Mouse (Mus musculus) gastrocnemius, postnatal 10 days (tissue): ENCODE measurements at regions not wholly inside any gene's neighbourhood (a gene's known extent, or its start where the extent isn't known, plus 50 kb on each side); places are given as distances from the start of the nearest gene placed in this dataset.

ENCODE experiments used
- DNase-seq: peaks from one replicate; pipeline ENCODE4 v3.0.0; 2021; ENCODE audit warnings: mixed read lengths

DNA sequence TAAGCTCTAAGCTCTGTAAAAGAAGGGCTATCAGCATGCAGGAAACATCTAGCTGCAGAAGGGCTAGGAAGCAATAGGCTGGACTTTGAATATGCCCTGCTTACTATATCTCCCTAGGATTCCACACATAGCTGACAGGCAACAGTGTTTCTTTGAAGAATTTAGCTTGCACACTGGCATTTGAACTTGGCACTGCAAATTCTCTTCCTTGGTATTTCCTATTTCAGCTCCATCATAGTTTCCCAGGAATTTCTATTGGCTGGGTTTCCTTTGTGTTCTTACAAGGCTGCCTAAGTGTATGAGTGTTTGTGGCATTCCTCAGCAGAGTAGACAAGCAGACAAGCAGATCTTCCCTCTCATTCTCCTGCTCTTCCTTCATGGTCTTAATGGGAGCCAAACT, 159.0 kb upstream of the Fggy start:
- DNase-seq: no peak

DNA sequence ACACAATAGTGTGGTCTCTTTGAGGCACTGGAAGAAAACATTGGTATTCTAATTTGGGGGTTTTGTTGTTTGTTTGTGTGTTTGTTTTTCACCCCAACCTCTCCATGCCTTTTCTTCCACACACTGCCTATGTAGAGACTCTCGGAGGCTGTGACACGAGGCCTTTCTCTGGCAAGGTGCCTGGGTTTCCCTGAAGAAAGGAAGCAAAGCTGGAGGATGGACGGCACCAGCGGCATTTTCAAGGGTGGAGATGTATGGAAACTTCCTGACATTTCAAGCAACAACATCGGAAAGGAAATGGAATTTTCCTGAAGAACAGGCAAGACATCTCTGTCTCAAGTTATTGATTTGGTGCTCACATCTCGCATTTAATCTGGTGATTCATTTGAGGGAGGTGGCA, 155.0 kb upstream of the Fggy start:
- DNase-seq: no peak

DNA sequence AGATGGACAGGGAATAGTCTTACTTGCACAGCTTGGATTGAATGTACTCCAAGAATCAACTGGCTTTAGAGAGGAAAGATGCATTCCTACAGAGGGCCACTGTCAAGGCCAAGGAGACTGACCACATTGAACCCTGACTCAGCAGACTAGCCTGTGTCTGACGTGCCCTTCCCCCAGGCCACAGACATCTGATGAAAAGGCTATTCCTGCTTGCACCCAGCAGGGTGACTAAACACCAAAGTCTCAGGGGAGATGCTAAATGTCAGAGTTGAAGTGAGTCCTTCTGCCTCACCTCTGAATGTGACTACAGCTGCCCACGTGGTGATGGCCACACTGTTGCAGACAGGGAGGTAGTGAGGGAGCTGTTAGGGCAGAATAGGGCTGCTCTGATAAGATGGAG, 140.2 kb upstream of the Fggy start:
- no peak for DNase-seq

DNA sequence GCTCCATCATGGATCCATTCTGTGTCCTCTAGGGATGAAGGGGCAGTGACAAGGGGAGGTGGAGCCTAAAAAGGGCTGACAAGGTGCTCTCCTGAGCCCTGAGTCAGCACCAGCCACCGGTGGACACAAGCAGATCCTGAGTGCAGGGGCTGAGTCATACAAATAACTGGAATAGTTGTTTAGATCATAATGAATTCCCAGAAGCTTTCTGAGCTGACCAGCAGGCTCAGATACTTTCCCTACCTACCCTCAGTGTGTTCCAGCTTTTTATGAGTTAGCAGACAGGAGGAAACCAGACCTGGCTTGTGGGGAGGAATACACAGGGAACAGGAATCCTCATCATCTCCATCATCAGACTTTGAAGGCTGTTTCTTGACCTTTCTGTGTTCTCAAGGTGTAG, 130.7 kb upstream of the Fggy start:
- no peak for DNase-seq

DNA sequence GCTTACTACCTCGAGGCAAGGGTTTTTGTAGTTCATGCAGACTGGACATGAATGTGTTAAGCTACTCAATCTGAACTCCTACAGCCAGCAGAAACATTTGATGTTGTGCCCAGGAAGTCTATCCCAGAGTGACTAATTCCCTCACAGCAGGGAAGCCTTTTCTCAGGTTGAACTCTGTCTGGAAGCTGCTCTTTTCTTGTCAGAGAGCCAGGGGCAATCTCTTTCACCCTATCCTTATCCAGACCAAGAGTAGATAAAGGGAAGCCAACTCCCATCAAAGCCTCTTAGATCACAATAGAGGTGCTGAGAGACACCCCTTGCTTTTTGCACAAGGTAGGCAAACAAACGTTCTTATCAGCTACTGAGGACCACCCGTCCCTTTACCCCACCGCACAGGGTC, 122.8 kb upstream of the Fggy start:
- no peak for DNase-seq

DNA sequence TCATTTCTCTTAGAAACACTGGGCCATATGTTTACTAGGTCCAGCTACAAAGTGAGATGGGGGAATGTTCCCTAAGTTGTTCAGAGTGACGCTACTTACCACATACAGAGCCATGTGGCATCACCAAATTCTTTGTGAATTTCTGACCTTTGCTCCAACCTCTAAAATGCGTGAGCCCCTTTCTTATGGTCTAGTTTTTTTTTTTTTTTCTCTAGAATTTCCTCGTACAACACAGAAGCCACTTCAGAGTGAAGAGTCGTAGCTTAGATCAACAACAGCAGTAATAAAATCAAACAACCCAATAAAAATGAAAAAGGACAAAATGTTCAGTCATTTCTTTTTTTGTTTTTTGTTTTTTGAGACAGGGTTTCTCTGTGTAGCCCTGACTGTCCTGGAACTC, 122.2 kb upstream of the Fggy start:
- DNase-seq: no peak

DNA sequence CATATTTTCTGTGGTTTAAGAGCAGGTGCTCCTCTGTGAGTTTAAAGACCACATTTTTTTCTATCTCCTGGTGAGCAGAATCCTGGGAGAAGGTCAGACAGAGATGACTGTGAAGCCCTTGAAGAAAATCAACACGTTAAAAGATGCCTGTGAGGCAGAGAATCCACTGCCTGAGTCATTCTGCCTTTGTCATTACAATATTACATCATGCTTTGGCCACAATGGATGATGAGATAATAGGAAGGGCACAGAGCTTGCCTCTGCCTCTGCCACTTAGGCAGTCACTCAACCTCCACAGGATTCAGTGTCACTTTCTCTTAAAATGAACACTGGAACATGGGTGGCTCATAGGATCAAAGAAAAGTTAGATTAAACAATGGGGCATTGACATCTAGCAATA, 117.5 kb upstream of the Fggy start:
- no peak for DNase-seq

DNA sequence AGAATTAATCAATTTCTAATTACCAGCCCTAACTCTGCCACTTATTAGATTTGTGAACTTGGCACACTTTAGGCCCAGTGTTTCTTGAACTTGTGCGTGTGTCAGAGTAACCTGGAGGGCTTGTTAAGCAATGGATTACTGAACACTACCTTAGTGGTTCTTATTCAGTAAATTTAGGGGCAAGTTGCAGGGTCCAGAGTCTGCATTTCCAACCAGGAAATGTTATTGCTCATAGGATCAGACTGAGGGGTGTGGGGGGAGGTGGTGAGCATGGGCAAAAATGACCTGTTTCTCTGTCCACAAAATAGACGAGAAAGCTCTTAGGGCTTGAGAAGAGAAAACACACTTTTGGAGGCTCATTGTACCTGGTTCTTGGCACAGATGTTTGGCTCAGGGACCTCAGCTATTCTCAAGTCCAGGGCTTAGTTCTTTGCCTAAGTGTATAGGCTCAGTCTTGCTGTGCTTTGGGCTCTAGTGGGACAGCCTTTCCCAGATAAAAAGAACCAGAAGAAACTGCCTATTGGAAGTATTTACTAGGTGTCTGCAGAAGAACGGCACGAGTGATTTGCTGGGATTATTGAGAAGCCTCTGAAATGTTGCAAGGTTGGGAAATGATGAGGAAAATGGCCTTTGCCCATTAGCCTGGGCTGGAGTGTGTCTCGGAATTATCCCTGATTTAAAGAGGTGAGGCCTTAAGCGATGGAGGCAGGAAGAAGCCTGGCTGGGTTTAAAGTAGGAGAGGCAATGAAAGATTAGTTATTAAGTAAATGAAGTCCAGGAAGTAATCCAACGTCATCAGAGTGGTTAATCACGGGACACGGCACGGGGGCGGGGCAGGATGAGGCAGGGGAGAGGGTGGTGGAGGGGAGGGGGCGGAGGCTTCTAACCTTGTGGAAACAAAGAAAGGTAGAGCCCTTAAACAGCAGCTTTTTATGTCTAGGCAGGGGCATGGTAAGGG, 113.2 kb upstream of the Fggy start:
- DNase-seq: no peak

DNA sequence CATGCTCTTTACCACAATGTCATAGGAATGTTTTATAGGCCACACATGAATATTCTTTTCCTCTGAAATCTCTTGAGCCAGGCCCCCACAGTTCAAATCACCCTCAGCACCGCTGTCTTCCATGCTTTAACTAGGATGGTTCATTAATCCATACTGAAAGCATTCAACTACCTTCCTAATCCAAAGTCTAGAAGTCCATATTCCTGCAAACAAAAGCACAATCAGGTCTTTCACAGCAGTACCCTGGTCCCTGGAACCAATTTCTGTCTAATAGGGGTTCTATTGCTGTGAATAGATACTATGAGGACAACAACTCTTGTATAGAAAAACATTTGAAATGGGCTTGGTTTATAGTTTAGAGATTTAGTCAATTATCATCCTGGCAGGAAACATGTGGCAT, 107.0 kb upstream of the Fggy start:
- no peak for DNase-seq

DNA sequence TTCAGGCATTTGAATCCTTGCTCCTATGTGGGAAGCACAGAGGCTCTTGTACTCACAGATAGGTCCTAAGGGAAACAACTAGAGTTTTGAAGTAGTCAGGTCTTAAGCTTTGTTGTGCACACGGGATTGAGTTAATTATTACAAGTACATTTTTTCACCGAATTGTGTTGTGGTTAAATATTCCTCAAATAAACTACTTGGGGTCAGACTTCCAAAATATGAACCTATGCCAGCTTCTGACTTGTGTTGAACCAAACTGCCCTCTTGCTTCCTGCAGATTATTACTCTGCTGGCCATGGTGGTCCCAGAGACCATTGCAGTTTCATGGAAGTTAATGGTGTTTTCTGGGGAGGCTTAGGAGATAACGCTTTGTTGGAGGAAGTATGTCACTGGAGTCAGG, 105.5 kb upstream of the Fggy start:
- DNase-seq: no peak

DNA sequence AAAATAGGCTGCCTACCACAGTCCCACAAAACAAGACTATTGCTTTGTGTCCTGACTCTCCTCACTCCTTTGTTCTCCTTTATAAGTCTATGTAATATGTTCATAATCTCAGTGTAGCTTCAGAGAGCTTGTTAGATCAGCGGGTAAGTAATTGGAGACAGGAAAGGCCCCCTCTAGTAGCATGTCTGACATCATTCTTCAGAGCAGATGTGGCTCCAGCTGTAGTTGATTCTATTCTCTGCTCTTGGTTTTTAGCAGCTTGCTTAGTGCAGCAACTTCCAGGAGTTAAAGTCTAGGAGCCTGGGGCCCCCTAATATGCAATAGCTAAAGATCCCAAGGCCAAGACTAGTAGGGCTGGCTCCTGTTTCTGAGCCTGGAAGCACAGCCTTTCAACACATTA, 101.0 kb upstream of the Fggy start:
- no peak for DNase-seq

DNA sequence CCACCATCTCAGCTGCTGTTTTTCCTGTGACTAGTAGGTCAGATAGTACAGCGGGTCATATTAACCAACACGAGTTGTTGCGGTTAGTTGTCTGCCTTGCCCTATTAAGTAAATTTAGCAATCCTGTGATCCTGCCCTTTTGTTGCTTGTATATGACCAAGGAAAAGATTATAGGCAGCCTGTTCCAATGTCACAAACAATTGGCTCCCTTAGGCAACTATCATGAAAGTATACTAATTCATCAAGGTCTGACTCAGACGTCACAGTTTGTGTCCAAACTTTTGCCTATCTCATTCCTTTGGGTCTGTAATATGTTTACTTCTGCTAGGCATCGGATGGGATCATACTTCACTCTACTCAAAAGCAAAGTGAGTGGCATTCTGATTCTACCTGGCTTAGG, 100.4 kb upstream of the Fggy start:
- DNase-seq: no peak

DNA sequence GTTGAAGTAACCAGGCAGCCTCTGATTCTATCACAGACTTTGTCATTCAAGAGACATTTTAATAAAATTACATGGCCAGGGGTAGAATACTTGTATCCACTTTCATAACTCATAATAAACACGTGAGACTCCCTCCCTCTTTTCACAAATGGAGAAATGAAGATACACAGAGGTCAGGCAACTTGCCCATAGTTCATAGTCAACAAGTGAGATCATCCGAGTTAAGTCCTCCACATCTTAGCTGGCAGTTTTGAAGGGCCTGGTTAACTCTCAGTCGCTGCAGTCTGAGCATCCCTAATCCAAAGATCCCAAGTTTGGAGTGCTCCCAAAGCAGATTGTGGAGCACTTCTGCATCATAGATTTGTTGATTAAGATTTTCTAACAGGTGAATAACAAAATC, 94.8 kb upstream of the Fggy start:
- DNase-seq: no peak

DNA sequence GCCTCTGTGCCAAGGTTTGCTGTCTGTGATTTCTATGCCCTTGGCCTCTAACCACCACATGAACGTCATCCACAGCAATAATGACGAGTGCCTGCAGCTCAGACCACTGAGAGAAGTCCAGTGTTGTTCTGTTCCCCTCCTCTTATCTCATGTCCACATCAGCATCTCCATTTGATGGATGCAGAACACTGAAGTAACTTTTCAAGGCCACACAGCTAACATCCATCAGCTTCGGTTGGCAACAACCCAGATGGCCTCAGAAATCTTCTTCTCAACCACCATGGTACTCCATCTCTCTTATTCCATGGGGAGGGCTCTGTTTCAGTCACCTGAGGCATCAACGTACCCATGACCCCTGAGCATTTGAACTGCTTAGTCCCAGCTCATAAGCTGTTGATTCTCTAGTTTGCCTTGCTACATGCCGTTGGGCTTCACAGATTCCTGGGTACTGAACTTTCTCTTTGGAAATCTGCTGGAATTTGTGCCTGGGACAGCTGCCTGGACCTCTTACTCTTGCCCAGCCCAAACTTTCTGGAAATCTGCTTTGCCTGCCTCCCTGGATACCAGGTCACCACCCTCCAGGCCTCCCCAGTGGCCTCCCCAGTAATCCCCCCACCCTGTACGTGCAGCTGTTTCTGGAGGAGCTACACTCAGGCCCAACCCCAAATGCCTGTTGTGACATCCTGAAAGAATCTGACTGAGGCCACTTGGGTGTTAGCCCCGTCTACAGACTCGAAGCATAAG, 94.1 kb upstream of the Fggy start:
- DNase-seq: peak; percentile 26

DNA sequence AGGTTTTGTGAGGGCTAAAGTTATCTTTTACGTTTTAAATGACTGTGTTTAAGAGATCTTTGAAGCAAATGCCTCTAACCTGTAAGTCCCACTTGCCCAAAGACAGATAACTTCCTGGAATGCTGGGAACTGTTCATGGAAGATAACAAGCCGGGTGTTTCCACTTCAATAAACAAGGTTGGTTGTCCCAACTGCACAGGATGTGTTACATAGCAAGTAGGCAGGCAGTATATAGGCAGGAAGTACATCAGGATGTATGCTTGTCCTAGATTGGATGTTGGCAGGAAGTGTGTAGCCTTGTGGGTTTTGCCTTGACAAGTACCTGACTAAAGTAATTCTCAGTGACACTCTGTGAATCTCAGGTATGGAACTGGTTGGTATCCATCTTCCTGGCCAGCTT, 90.7 kb upstream of the Fggy start:
- DNase-seq: no peak

DNA sequence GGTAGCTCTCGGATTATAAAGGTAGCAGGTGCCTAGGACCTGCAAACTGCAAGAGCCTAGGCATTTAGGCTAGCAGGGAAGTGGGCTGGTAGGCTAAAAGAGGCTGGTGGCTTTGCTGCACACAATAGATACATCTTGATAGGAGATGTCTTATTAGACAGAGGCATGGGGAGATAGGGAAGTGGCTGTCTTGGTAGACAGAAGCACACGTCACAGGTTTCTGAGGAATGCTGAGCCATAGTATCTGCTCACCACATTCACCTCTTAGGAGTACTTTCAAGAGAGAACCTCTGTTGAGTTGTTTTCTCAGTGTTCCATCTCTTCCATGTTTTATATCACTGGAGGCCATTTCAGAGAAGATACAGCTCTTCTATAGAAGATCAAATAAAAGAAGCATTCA, 89.8 kb upstream of the Fggy start:
- DNase-seq: no peak

DNA sequence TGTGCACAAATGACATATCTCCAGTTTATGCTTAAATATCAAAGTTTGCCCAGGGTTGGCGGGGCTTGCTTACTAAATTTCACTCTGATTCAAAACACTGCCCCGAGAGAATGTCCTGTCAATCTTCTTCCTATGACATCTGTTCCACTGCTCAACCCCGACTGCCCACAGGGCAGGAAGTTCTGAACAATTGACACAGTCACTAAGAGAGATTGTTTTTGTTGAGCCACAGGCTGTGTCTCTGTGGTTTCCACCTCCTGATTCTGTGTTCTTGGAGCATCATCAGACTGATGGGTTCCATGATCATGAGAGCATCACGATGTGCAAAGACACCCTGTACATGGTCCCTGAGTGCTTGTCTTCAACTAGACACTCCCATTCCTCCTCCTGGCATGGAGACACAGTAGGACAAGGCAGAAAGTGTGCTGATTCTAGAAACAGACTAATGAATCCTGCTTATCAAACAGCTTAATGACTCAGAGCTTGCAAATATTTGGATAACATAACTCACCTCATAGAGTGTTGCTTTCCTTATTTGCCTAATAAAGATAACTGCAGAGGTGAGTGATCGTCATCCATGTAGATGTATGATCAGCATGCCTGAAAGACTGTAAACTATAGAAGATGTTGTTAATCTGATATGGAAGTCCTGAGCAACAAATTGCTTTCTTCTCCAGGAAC, 82.4 kb upstream of the Fggy start:
- no peak for DNase-seq

DNA sequence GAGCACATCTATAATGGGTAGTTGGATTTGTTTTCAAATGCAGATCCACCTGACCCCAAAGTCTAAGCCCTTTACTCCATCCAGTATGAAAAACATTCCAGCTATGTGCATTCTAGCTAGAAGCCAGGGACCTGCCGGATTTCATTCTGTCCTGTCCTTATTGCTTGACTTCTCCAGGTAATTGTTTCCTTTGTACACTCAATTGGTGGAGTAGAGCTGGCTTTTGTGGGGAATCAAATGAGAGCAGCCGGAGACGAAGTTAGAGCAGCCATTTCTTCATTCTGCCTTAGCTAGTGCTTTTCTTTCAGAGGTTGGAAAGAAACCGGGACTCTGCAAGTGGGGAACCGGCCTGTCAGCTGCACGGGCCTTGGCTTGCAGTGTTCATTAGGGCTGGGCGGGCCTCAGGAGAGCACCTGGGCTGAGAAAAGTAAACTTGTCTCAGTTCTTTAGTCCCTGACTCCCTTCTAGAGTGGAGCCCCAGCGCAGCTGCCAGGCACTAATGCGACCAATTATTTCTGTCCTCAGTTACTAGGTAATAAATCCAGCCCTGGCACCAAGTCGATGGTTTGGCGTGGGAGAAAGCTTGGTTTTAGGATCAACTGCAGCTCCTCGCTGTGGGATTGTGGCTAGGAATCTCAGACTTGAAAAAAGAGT, 81.1 kb upstream of the Fggy start:
- DNase-seq: peak; percentile 33

DNA sequence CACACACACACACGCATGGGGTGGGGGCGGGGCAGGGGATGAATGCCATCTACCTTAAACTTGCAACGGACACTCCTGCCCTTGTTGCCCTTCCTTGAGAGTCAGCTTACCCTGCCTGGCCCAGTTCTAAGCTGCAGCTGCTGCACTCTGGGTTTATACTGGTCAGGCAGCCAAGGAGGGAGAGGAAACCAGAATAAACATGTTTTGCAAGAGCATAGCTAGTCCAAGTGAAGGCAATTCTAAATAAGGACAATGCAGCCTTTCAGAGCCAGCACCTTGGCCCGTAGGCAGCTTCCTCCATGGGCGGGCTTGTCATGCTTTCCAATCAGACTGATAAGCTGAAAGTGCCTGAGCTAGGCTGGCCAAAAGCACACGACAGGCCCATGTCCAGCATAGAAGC, 73.7 kb upstream of the Fggy start:
- DNase-seq: peak; percentile 33

DNA sequence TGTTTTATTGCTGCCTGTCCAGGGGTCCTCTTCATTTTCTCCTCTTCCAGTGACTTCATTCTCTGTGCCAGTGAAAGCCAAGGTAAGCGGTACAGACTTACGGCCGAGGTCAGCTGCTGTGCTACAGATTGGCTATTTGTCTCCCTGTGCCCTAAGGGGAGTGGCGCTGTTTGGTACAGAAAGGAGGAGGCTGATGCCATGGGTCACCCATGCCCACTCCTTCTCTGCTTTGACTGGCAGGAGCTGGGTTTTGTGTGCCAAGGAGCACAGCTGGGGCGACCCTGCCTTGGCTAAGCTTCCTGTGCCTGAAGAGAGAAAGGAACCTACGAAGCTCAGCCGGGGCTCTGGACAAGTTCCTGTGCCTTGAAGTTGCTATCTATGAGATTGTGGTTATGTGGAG, 70.0 kb upstream of the Fggy start:
- DNase-seq: no peak

DNA sequence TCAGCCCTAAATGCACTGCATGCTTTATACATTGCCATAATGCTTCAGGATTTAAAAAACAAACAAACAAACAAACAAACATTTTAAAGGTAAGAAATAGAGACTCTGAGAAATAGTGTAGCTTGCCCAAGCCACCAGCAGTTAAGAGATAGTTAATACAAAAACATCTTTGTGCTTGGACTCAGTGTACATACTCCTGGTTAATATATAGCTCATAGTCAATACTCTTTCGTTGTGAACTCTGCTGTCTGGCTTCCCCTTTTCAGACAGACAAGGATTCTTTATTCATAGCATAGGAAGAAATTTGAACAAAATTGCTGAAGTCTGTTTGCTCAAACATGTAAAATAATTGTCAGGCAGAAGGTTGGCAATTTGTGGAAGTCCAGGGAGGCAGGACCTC, 69.3 kb upstream of the Fggy start:
- no peak for DNase-seq

DNA sequence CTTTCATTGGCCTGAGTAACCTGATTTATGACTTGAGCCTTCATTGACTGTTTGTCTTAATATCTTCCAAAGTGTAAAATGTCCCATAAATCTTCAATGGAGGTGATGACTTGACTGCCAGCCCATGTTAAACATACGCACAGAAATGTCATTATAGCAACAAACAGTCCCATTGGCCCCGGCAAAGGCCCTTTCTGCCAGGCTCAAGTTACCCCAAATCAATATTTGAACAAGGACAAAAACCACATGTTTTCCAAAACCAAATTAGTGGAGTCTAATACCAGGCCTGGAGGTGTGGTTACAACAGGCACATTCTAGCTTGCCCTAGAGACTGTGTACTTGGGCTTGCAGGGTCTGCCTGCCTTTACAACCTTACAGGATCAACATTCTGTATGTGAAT, 68.2 kb upstream of the Fggy start:
- DNase-seq: no peak

DNA sequence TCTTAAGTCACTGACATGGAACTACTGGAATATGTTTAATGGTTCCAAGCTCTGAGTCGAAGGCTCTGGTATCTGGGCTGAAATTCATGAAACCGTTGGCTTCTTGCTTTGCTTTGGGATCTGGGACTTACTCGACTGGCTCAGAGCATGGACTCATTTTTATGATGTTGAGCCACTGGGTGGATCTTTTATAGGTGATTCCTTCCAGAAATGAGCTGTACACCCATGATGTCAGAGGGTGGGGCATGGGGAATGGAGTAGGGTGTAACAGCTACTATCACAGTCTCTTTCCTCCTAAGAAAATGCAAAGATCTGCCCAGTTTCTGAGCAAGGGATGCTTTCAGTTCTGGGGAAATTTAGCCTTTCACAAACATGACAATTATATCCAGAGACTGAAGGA, 57.0 kb upstream of the Fggy start:
- DNase-seq: peak; percentile 6
